Mouse (Mus musculus): ENCODE data around the gene Chmp5. TPM values are rescaled to one million over a fixed set of nuclear protein-coding genes. Genes with fewer than 3 reads are reported as not detected.
"Not testable (repeated sequence)": the region's sequence is repeated elsewhere in the genome, so short reads cannot be mapped to it uniquely, and the experiment has no call there.

Gene Chmp5
- polyA plus RNA-seq, 1 experiment from 2014 or later: 152 TPM

GRCm38 (mm10) chr4:40921288-40921687 lies 26.9 kb upstream of the Chmp5 start:
- Histone ChIP-seq H3K36me3 (no peaks in the 10 kb centered on the region), H3K4me1 (no peaks in the 10 kb centered on the region), H3K27ac (replicated peaks) (no peak overlapping the region), H3K4me2 (replicated peaks) (no peak overlapping the region), H3K27me3 (no peaks in the 10 kb centered on the region), H3K9ac (replicated peaks) (no peak overlapping the region), H3K4me3 (no peak overlapping the region), H3K9me3 (no peaks in the 10 kb centered on the region)
- no peak for ATAC-seq (ENCODE audit: low FRiP score, low read depth)
- WGBS: 65% methylated on average over 3 of the region's 3 CpGs

GRCm38 (mm10) chr4:40923087-40923651 lies 25.0 kb upstream of the Chmp5 start:
- ATAC-seq (ENCODE audit: low FRiP score, low read depth): no peak
- no peaks in the 10 kb centered on the region for H3K4me1 ChIP-seq
- H3K4me3 ChIP-seq: no peak overlapping the region
- H3K27me3 ChIP-seq: no peaks in the 10 kb centered on the region
- no peak overlapping the region for H3K27ac ChIP-seq (replicated peaks)
- no peaks in the 10 kb centered on the region for H3K9me3 ChIP-seq
- no peak overlapping the region for H3K4me2 ChIP-seq (replicated peaks)
- WGBS: 83% methylated on average over 6 of the region's 6 CpGs
- H3K9ac ChIP-seq (replicated peaks): no peak overlapping the region
- H3K36me3 ChIP-seq: no peaks in the 10 kb centered on the region

- WGBS: 33% methylated on average over 3 of the region's 3 CpGs
- Histone ChIP-seq H3K4me2 (replicated peaks) (no peak overlapping the region), H3K9me3 (no peaks in the 10 kb centered on the region), H3K4me1 (no peaks in the 10 kb centered on the region), H3K36me3 (no peaks in the 10 kb centered on the region), H3K9ac (replicated peaks) (no peak overlapping the region), H3K27me3 (no peaks in the 10 kb centered on the region), H3K27ac (replicated peaks) (no peak overlapping the region), H3K4me3 (no peak overlapping the region)
- no peak for ATAC-seq (ENCODE audit: low FRiP score, low read depth)
Measured at GRCm38 (mm10) chr4:40925568-40925967, 22.6 kb upstream of the Chmp5 start.

GRCm38 (mm10) chr4:40929046-40929445 lies 19.2 kb upstream of the Chmp5 start:
- Histone ChIP-seq H3K4me1 (no peaks in the 10 kb centered on the region), H3K36me3 (peaks cover 25% of the 10 kb centered on the region), H3K4me3 (no peak overlapping the region), H3K27me3 (no peaks in the 10 kb centered on the region), H3K9me3 (no peaks in the 10 kb centered on the region), H3K9ac (replicated peaks) (no peak overlapping the region), H3K27ac (replicated peaks) (no peak overlapping the region), H3K4me2 (replicated peaks) (no peak overlapping the region)
- no peak for ATAC-seq (ENCODE audit: low FRiP score, low read depth)
- WGBS: 88% methylated on average over 7 of the region's 7 CpGs

GRCm38 (mm10) chr4:40933694-40934093 lies 14.5 kb upstream of the Chmp5 start:
- Histone ChIP-seq H3K9ac (replicated peaks) (no peak overlapping the region), H3K4me3 (no peak overlapping the region), H3K36me3 (peaks cover 65% of the 10 kb centered on the region), H3K4me2 (replicated peaks) (no peak overlapping the region), H3K27me3 (no peaks in the 10 kb centered on the region), H3K27ac (replicated peaks) (no peak overlapping the region), H3K4me1 (no peaks in the 10 kb centered on the region), H3K9me3 (no peaks in the 10 kb centered on the region)
- ATAC-seq (ENCODE audit: low FRiP score, low read depth): no peak
- 94% methylated on average over 5 of the region's 5 CpGs for WGBS

- peaks cover 71% of the 10 kb centered on the region for H3K36me3 ChIP-seq
- not testable (repeated sequence) for ATAC-seq (ENCODE audit: low FRiP score, low read depth); H3K4me2 ChIP-seq (replicated peaks); H3K9me3 ChIP-seq; H3K4me1 ChIP-seq; H3K9ac ChIP-seq (replicated peaks); H3K27ac ChIP-seq (replicated peaks); H3K27me3 ChIP-seq; H3K4me3 ChIP-seq
- WGBS: 89% methylated on average over 3 of the region's 3 CpGs
Measured at GRCm38 (mm10) chr4:40934369-40934768, 13.8 kb upstream of the Chmp5 start.

- 90% methylated on average over 9 of the region's 9 CpGs for WGBS
- ATAC-seq (ENCODE audit: low FRiP score, low read depth): no peak
- peaks cover 91% of the 10 kb centered on the region for H3K36me3 ChIP-seq
Measured at GRCm38 (mm10) chr4:40936175-40936839, 11.9 kb upstream of the Chmp5 start.

GRCm38 (mm10) chr4:40938793-40939192 lies 9.4 kb upstream of the Chmp5 start:
- no peak for ATAC-seq (ENCODE audit: low FRiP score, low read depth)
- WGBS: 93% methylated on average over 5 of the region's 5 CpGs

More at GRCm38 (mm10) chr4:40936175-40936839, 11.9 kb upstream of the Chmp5 start:
- Histone ChIP-seq H3K4me3 (no peak overlapping the region), H3K27me3 (no peaks in the 10 kb centered on the region), H3K9ac (replicated peaks) (no peak overlapping the region), H3K4me2 (replicated peaks) (no peak overlapping the region), H3K4me1 (no peaks in the 10 kb centered on the region), H3K9me3 (no peaks in the 10 kb centered on the region), H3K27ac (replicated peaks) (no peak overlapping the region)

GRCm38 (mm10) chr4:40943651-40944050 lies 4.6 kb upstream of the Chmp5 start:
- H3K36me3 ChIP-seq: peaks cover 71% of the 10 kb centered on the region

More at GRCm38 (mm10) chr4:40938793-40939192, 9.4 kb upstream of the Chmp5 start:
- H3K27me3 ChIP-seq: no peaks in the 10 kb centered on the region
- H3K4me1 ChIP-seq: no peaks in the 10 kb centered on the region
- H3K9me3 ChIP-seq: no peaks in the 10 kb centered on the region
- H3K9ac ChIP-seq (replicated peaks): no peak overlapping the region
- H3K27ac ChIP-seq (replicated peaks): no peak overlapping the region
- peaks cover 93% of the 10 kb centered on the region for H3K36me3 ChIP-seq
- H3K4me3 ChIP-seq: no peak overlapping the region
- no peak overlapping the region for H3K4me2 ChIP-seq (replicated peaks)

GRCm38 (mm10) chr4:40946516-40947121 lies 1.6 kb upstream of the Chmp5 start:
- 91% methylated on average over 7 of the region's 7 CpGs for WGBS
- no peak for ATAC-seq (ENCODE audit: low FRiP score, low read depth)
- peak overlapping the region; percentile 84 for H3K4me2 ChIP-seq (replicated peaks)
- H3K4me3 ChIP-seq: peak overlapping the region; percentile 77
- no peaks in the 10 kb centered on the region for H3K9me3 ChIP-seq
- H3K27me3 ChIP-seq: no peaks in the 10 kb centered on the region
- H3K9ac ChIP-seq (replicated peaks): peak overlapping the region; percentile 84
- H3K4me1 ChIP-seq: peaks cover 22% of the 10 kb centered on the region
- H3K27ac ChIP-seq (replicated peaks): no peak overlapping the region
- peaks cover 52% of the 10 kb centered on the region for H3K36me3 ChIP-seq

More at GRCm38 (mm10) chr4:40943651-40944050, 4.6 kb upstream of the Chmp5 start:
- Histone ChIP-seq H3K27me3 (no peaks in the 10 kb centered on the region), H3K4me2 (replicated peaks) (no peak overlapping the region), H3K9me3 (no peaks in the 10 kb centered on the region), H3K4me1 (peaks cover 14% of the 10 kb centered on the region), H3K9ac (replicated peaks) (no peak overlapping the region), H3K27ac (replicated peaks) (no peak overlapping the region), H3K4me3 (no peak overlapping the region)
- ATAC-seq (ENCODE audit: low FRiP score, low read depth): no peak
- over 99% methylated on average over 5 of the region's 5 CpGs for WGBS

GRCm38 (mm10) chr4:40947565-40948159 lies 545 bp upstream of the Chmp5 start:
- Histone ChIP-seq H3K4me2 (replicated peaks) (peak overlapping the region; percentile 84), H3K27me3 (no peaks in the 10 kb centered on the region), H3K27ac (replicated peaks) (peak overlapping the region; percentile 88), H3K9ac (replicated peaks) (peak overlapping the region; percentile 84), H3K36me3 (peaks cover 50% of the 10 kb centered on the region), H3K4me3 (peak overlapping the region; percentile 77), H3K4me1 (peaks cover 22% of the 10 kb centered on the region), H3K9me3 (no peaks in the 10 kb centered on the region)
- WGBS: under 1% methylated on average over 40 of the region's 40 CpGs
- ATAC-seq (ENCODE audit: low FRiP score, low read depth): peak; percentile 20; the same call in 1 of the 2 replicates

- no peak overlapping the region for H3K4me2 ChIP-seq (replicated peaks)
- H3K27me3 ChIP-seq: no peaks in the 10 kb centered on the region
- peaks cover 62% of the 10 kb centered on the region for H3K36me3 ChIP-seq
- no peak for ATAC-seq (ENCODE audit: low FRiP score, low read depth)
- no peak overlapping the region for H3K27ac ChIP-seq (replicated peaks)
- H3K9me3 ChIP-seq: no peaks in the 10 kb centered on the region
- 92% methylated on average over 1 of the region's 1 CpGs for WGBS
- H3K9ac ChIP-seq (replicated peaks): no peak overlapping the region
- peaks cover 9% of the 10 kb centered on the region for H3K4me1 ChIP-seq
- H3K4me3 ChIP-seq: no peak overlapping the region
Measured at GRCm38 (mm10) chr4:40953521-40953920, 5.3 kb downstream of the Chmp5 start.
